Mouse (Mus musculus): ENCODE measurements around the gene Plekha3.

Plekha3 gene

GRCm38 (mm10) chr2:76674725-76675427, at the start of gene Plekha3:
TSS of gene Plekha3 (plus strand) at chr2:76675281.
- peak; percentile 76 for DNase-seq (ENCODE audit: low spot score)

GRCm38 (mm10) chr2:76630293-76630692, 44.8 kb upstream of the Plekha3 start:
- DNase-seq (ENCODE audit: low spot score): no peak

DNA sequence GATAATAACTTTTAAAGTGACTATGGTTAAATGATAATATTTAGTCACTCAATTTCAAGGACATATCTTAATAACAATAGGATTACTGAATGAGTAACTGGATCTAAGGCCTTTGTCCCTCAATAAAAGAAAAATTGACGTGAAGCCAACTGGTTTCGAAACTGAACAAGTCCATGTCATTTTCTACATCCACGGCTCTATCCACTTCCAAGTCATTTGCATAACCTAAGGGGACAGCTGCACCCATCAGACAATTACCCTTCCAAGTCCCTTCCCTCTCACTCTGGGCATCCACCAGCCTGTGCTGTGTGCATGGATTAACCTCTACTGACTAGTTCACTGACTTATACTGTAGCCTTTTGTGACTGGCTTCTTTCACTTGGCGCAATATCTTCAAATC, 43.5 kb upstream of the Plekha3 start:
- no peak for DNase-seq (ENCODE audit: low spot score)

DNA sequence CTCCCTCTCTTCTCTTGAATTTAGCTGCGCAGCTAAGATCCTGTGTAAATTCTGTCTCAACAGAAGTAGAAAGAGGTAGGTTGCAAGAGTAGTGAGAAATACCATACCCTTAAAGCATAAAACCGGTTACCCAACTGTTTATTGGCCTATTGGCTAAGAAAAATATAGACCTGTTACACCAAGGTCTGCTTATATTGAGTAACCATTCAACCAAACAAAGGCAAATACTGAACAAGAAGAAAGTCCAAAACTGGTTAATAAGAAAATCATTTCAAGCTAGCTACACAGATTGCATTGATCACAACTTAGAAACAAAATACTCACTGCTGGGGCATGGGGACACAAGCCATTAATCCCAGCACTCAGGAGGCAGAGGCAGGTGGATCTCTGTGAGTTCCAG, 35.4 kb upstream of the Plekha3 start:
- DNase-seq (ENCODE audit: low spot score): no peak

- no peak for DNase-seq (ENCODE audit: low spot score)
Observed at GRCm38 (mm10) chr2:76643801-76644200, 31.3 kb upstream of the Plekha3 start.

- peak; percentile 78 for DNase-seq (ENCODE audit: low spot score)
Observed at GRCm38 (mm10) chr2:76647441-76647869, 27.6 kb upstream of the Plekha3 start.

GRCm38 (mm10) chr2:76647883-76648570, 27.1 kb upstream of the Plekha3 start, which contains the start of the genes Prkra and Pjvk:
TSS of gene Prkra (minus strand) at chr2:76648015.
TSS of gene Pjvk (plus strand) at chr2:76648476.
- peak; percentile 99 for DNase-seq (ENCODE audit: low spot score)

- peak; percentile 63 for DNase-seq (ENCODE audit: low spot score)
Observed at GRCm38 (mm10) chr2:76648666-76649141, 26.4 kb upstream of the Plekha3 start.

- no peak for DNase-seq (ENCODE audit: low spot score)
Observed at GRCm38 (mm10) chr2:76653070-76653469, 22.0 kb upstream of the Plekha3 start.

- no peak for DNase-seq (ENCODE audit: low spot score)
Observed at GRCm38 (mm10) chr2:76654646-76655045, 20.4 kb upstream of the Plekha3 start.

DNA sequence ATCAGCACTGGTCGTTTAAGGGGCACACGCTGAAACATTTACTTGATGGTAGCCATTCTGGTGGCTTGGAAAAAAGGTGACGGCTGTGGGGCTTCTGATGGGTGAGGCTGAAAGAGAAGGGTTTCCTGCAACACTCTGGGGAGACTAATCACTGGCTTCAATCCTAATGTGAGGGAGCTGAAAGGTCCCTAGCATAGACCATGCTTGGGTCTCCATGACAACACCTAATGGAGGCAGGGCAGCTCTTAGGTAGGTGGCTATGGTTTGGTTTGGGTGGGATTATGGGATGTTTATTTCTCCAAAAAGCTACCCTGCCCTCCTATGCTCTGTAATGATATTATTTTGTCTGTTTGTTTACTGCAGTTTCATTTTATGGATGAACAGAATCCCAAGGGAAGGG, 19.6 kb upstream of the Plekha3 start:
- DNase-seq (ENCODE audit: low spot score): no peak

- DNase-seq (ENCODE audit: low spot score): peak; percentile 44
Observed at GRCm38 (mm10) chr2:76655982-76656381, 19.1 kb upstream of the Plekha3 start.

DNA sequence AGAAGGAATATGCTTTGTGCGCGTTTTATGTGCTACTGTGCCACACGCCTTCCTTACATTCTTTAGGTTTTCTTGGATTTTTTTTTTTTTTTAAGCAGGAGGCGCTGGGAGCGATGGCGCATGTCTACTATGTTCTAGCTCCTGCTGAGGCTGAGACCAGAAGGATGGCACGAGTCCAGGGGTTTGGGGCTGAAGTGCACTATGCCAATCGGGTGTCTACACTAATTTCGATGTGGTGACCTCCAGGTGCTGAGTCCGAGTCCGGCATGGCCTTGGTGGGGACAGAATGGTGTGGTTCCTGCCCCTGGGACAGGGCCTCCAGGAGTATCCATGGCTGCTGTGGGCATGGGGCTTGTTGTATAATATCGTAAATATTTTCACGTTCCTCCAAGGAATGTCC, 16.5 kb upstream of the Plekha3 start:
- no peak for DNase-seq (ENCODE audit: low spot score)

- DNase-seq (ENCODE audit: low spot score): no peak
Observed at GRCm38 (mm10) chr2:76659419-76659818, 15.7 kb upstream of the Plekha3 start.

DNA sequence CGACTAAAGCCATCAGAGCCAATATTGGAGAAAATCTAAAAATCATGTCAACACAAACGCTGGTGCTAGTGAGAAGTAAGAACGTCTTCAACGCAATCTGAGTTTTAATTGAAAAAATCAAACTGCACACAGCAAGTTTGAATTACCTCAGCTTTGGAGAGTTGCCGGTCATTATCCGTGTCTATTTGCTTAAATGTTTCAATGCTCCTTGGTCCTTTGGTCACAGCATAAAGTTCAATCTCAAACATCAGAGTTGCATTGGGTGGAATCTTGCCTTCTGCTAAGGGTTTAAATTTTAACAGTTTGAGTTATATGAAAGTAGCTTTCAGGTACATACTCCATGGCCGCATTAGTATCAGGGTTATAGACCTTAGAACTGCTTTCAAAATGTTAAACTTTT, 9.6 kb upstream of the Plekha3 start:
- no peak for DNase-seq (ENCODE audit: low spot score)

GRCm38 (mm10) chr2:76667200-76667599, 7.9 kb upstream of the Plekha3 start:
- DNase-seq (ENCODE audit: low spot score): no peak

GRCm38 (mm10) chr2:76671641-76672040, 3.4 kb upstream of the Plekha3 start:
- DNase-seq (ENCODE audit: low spot score): no peak

- peak; percentile 20 for DNase-seq (ENCODE audit: low spot score)
Observed at GRCm38 (mm10) chr2:76672134-76672745, 2.8 kb upstream of the Plekha3 start.

- DNase-seq (ENCODE audit: low spot score): peak; percentile 97
Observed at GRCm38 (mm10) chr2:76672966-76673392, 2.1 kb upstream of the Plekha3 start, which contains the start of gene Fkbp7. TSS of gene Fkbp7 (minus strand) at chr2:76673116.

DNA sequence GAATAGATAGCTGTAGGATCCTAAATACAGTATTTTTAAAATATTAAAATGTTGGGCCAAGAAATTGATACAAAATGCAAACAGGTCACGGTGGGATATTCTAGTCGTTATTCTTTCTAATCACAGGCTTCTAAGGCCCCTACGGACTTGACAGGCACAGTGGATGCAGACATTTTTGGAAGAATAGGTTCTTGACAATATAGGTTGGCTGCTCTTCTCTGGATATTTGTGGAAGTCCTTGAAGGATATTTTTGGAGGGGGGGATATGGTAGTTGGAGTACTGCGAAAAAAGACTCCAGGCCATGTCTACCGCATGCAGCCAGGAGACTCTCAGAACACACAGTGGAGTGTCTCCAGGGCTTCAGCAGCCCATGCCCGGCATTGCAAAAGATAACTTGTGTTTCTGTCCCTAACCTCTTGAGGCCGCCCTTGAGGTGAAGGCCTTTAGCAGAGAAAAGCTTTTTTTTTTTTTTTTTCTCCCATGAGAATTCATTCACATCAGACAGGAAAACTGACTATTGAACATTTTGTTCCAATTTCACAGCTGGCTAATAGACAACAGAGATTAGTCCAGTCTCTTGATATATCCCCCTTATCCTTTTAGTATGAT, 1.5 kb upstream of the Plekha3 start:
- DNase-seq (ENCODE audit: low spot score): peak; percentile 73

- DNase-seq (ENCODE audit: low spot score): peak; percentile 51
Observed at GRCm38 (mm10) chr2:76675451-76675850, 370 bp downstream of the Plekha3 start.

DNA sequence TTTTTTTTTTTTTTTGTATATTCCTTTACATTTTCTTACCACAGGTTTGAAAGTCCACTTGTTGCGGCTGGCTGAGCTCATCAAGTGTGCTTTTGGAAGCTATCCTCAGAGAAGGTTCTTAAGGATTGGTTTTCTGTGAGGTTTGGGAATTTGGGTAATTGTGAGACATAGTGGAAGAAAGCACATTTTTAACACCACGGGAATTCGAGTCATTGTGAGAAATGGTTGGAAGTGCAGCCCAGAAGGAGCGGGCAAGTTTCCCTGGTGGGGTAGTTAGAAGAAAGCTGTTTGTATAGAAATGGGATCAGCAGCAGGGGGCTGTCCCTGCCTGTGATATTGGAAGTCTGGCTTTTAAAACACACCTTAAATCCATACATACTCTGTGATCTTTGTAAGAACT, 868 bp downstream of the Plekha3 start:
- DNase-seq (ENCODE audit: low spot score): no peak

Data from retina, embryonic 14.5 days (tissue).